Mouse (Mus musculus) G1E (cell line): Measurements from ENCODE around the gene Timm29. TPM values are rescaled to one million over a fixed set of nuclear protein-coding genes. Genes with fewer than 3 reads are reported as not detected.

Experiments
- ATAC-seq: 2 replicates; pipeline ENCODE4 v1.8.0; 2016; ENCODE audit warnings: mild to moderate bottlenecking; ENCODE audit not compliant: insufficient number of reproducible peaks, poor library complexity, low FRiP score, severe bottlenecking; ENCODE audit errors: extremely low read depth
- DNase-seq: peaks from one replicate; pipeline ENCODE4 v3.0.0; 2012; ENCODE audit warnings: low spot score
- H3K27me3 ChIP-seq: 2 replicates; pipeline ENCODE4 v1.6.1; 2012; ENCODE audit warnings: mild to moderate bottlenecking, low read length, inconsistent platforms; ENCODE audit not compliant: insufficient read depth
- H3K36me3 ChIP-seq: replicated peaks from 2 replicates; pipeline ENCODE3; 2012; ENCODE audit warnings: mild to moderate bottlenecking, inconsistent platforms
- H3K4me1 ChIP-seq: 2 replicates; pipeline ENCODE4 v1.6.1; 2012; ENCODE audit warnings: low read depth, low read length, inconsistent platforms, mixed read lengths; ENCODE audit not compliant: insufficient read depth
- H3K4me3 ChIP-seq: 2 replicates; pipeline ENCODE4 v1.5.1; 2012; ENCODE audit warnings: low read depth, mild to moderate bottlenecking, inconsistent platforms, low read length, moderate library complexity, mixed read lengths
- H3K9me3 ChIP-seq: replicated peaks from 2 replicates; pipeline ENCODE4 v1.6.1; 2012; ENCODE audit warnings: inconsistent platforms
- CTCF ChIP-seq: IDR thresholded peaks from 2 replicates; pipeline ENCODE4 v1.5.1; 2012; ENCODE audit warnings: low read depth, low read length, inconsistent platforms, mixed read lengths
- GATA1 ChIP-seq: IDR thresholded peaks from 2 replicates; pipeline ENCODE4 v1.6.1; 2012; ENCODE audit warnings: borderline replicate concordance, low read length, inconsistent platforms, mixed read lengths
- GATA2 ChIP-seq: IDR thresholded peaks from 2 replicates; pipeline ENCODE4 v1.6.1; 2012; ENCODE audit warnings: low read depth, low read length, inconsistent platforms, borderline replicate concordance
- POLR2AphosphoS5 ChIP-seq: IDR thresholded peaks from 2 replicates; pipeline ENCODE4 v1.6.1; 2012; ENCODE audit warnings: low read depth, low read length, inconsistent platforms; ENCODE audit not compliant: insufficient replicate concordance
- TAL1 ChIP-seq: conservative IDR thresholded peaks from 2 replicates; pipeline ENCODE4 v1.6.1; 2012; ENCODE audit warnings: low read depth, low read length, inconsistent platforms, mixed read lengths
- polyA plus RNA-seq: library from polyadenylated mRNA; stranded (reverse); fragments of >175 nt; gene quantifications from 2 replicates; pipeline ENCODE4 v1.2.3, GENCODE M21; 2012
- total RNA-seq, 2 experiments: library from RNA; stranded (forward) in 1 of 2; stranded (reverse) in 1 of 2; fragments of 200-1000 nt in 1 of 2; fragments of >200 nt in 1 of 2; fragmentation: Nextera tagmentation in 1 of 2; gene quantifications; 2 replicates each; pipeline ENCODE4 v1.2.3; 2014 to 2017

Gene Timm29
- total and polyA plus RNA-seq, 3 experiments: 18.3 to 35.9 (median 25.5) TPM

DNA sequence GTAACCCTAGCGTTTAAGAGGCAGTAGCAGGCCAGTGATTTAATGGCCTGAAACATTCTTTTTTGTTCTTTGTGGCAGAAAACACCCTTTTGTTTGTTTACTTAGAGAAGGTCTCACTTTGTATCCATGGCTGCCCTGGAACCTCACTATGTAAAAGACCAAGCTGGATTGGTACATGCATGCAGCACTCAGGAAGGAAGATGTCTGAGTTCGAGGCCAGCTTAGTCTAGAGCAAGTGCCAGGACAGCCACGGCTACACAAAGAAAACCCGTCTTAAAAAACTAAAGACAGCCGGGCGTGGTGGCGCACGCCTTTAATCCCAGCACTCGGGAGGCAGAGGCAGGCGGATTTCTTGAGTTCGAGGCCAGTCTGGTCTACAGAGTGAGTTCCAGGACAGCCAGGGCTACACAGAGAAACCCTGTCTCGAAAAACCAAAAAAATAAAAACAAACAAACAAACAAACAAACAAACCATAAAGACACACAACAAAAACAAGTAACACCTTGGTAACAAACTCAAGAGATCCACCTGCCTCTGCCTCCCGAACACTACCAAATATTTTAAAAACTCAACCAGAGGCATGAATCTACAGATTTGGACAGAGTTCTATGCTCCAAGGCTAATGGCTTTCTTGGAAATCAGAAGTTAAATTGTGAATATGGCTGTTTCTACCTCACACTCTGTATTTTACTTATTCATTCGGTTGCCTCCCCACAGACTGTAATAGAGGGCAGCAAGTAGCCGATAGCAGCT is 22.5 kb downstream of the Timm29 start:
- TF ChIP-seq TAL1 (no peak), CTCF (no peak), GATA1 (no peak), POLR2AphosphoS5 (no peak), GATA2 (no peak)
- Histone ChIP-seq H3K4me1 (peaks cover 35% of the 10 kb centered on the region), H3K27me3 (no peaks in the 10 kb centered on the region), H3K9me3 (no peaks in the 10 kb centered on the region), H3K4me3 (peak overlapping the region; percentile 79), H3K36me3 (peaks cover 17% of the 10 kb centered on the region)
- no peak for DNase-seq
- no peak for ATAC-seq

DNA sequence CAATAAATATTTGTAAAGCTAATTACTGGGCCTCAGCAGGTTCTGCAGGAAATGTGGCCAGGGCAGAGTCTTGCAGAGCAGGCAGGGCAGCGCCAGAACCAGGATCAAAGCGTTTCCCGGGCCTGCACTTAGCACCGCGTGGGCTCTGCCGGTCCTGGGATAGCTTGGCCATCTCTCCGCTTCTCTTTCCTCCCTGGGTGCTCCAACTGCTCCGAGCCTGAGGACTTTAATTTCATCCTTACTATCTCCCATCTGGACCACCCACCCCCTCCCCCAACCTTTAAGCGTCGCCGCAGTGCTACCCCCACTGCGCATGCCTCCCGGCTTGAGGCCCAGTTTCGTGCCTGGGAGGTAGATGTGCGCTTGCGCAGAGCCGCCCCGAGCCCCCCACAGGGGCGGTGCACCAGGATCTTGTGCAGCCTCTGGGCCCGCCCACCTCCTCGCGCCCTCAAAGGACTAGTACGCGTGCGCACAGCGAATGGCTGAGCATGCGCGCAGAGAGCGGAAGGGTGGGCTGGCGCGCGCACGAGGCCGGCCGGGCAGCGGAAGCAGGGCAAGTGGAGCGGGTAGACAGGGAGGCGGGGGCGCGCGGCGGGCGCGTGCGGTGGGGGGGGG is 23.2 kb downstream of the Timm29 start, which contains the start of gene Smarca4:
Gene Smarca4, plus strand, starts transcription at position 553 of the 615 bp plus-strand sequence.
- ATAC-seq (peak; percentile 89), DNase-seq (peak; percentile 91)
- no peaks in the 10 kb centered on the region for H3K9me3 ChIP-seq
- peaks cover 22% of the 10 kb centered on the region for H3K36me3 ChIP-seq
- no peak for TF ChIP-seq CTCF
- no peak for TF ChIP-seq GATA2
- TF ChIP-seq POLR2AphosphoS5: no peak
- peak within 1 kb of the TSS; percentile 79 for H3K4me3 ChIP-seq
- H3K27me3 ChIP-seq: no peaks in the 10 kb centered on the region
- peaks cover 37% of the 10 kb centered on the region for H3K4me1 ChIP-seq

- TF ChIP-seq GATA1: no peak
- no peak for TF ChIP-seq CTCF
- TF ChIP-seq POLR2AphosphoS5: no peak
- TF ChIP-seq GATA2: no peak
- TF ChIP-seq TAL1: no peak
- Histone ChIP-seq H3K4me3 (peak overlapping the region; percentile 79), H3K9me3 (no peaks in the 10 kb centered on the region), H3K36me3 (peaks cover 27% of the 10 kb centered on the region), H3K27me3 (no peaks in the 10 kb centered on the region), H3K4me1 (peaks cover 42% of the 10 kb centered on the region)
- ATAC-seq: 0 out of 2 replicates have a peak, but pooled peaks have one; percentile 4
- peak; percentile 60 for DNase-seq
These were observed 23.8 kb downstream of the Timm29 start for GRCm38 (mm10) chr9:21616232-21616781.

DNA sequence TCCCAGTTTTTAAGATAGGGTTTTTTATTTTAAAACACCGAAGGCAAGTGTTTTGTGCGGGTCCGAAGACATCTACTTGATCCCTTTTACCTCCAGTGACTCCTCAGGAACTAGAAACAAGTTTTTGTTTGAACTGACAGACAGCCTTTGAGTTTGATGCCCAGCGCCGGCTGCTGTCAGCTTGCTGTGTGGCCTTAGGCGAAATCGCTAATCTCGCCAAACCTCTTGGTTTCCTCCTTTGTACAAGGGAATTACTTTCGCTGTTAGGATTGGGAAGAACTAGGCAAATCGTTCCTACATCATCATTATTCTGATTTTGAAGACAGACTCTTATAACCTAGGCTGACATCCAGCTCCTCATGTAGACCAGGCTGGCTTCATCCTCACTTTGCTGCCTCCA is 24.5 kb downstream of the Timm29 start:
- DNase-seq (no peak), ATAC-seq (no peak)
- Histone ChIP-seq H3K36me3 (peaks cover 32% of the 10 kb centered on the region), H3K4me1 (peaks cover 44% of the 10 kb centered on the region), H3K4me3 (peak overlapping the region; percentile 79), H3K27me3 (no peaks in the 10 kb centered on the region), H3K9me3 (no peaks in the 10 kb centered on the region)
- no peak for TF ChIP-seq GATA1
- TF ChIP-seq POLR2AphosphoS5: no peak
- TF ChIP-seq GATA2: no peak
- no peak for TF ChIP-seq CTCF
- no peak for TF ChIP-seq TAL1

DNA sequence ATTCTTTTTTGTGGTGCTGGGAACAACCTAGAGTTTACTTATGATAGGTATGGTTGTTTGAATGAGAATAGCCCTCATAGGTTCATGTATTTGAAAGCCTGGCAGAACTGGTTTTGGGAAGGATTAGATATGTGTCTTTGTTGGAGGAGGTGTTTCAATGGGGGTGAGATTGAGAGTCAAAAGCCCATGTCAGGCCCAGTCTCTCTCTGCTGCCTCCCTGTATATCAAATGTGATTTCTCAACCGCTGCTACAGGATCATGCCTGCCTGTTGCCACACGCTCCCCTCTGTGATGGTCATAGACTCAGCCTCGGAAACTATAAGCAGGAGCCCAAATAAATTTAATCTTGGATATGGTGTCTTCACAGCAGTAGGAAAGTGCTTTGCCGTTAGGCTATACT is 27.7 kb downstream of the Timm29 start:
- peaks cover 45% of the 10 kb centered on the region for H3K4me1 ChIP-seq
- H3K9me3 ChIP-seq: no peaks in the 10 kb centered on the region
- no peak for TF ChIP-seq TAL1
- TF ChIP-seq GATA1: no peak
- TF ChIP-seq CTCF: no peak
- no peak for TF ChIP-seq GATA2
- TF ChIP-seq POLR2AphosphoS5: no peak
- ATAC-seq: no peak
- H3K4me3 ChIP-seq: no peak overlapping the region
- DNase-seq: no peak
- H3K27me3 ChIP-seq: no peaks in the 10 kb centered on the region
- peaks cover 53% of the 10 kb centered on the region for H3K36me3 ChIP-seq

DNA sequence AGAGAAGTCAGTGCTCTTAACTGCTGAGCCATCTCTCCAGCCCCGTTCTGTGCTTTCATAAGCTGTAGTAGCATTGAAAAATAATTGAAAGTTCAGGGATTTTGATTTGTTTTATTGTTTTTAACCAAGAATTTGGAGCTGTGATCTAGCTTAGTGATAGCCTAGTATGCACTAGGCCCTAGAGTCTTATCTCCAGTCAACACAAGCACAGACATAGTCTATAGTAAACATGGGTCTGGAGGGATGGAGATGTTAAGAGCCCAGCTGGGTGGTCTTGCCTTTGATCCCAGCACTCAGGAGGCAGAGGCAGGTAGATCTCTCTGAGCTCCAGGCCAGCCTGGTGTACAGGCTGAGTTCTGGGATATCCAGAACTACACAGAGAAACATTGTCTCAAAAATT is 30.2 kb downstream of the Timm29 start:
- Histone ChIP-seq H3K36me3 (peaks cover 65% of the 10 kb centered on the region), H3K4me1 (peaks cover 45% of the 10 kb centered on the region), H3K9me3 (no peaks in the 10 kb centered on the region), H3K27me3 (no peaks in the 10 kb centered on the region), H3K4me3 (no peak overlapping the region)
- DNase-seq (no peak), ATAC-seq (no peak)
- TF ChIP-seq GATA1 (no peak), POLR2AphosphoS5 (no peak), TAL1 (no peak), CTCF (no peak), GATA2 (no peak)
